Mouse (Mus musculus): Measurements from ENCODE around the gene Grm5. TPM values are rescaled to one million over a fixed set of nuclear protein-coding genes. Genes with fewer than 3 reads are reported as not detected.

Gene Grm5
- polyA plus RNA-seq, 1 experiment from 2014 or later = 0.03 TPM

DNA sequence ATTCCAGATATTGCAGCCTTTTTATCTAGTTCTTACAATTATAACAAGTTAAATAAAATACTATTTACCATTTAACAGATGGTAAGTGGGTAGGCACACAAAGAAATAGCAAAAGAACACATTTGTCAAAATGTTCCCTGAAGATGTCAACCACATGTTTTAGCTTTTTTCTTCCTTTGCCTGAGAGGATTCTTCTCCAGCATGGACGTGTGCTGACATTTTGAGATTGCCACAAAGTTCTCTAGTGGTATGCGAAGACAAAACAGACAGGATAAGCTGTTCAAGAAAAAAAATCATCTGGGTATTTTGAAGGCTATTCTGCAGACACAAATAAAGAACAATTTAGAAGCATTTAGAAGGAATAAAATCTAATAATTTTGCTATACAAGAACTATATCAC lies 42.3 kb downstream of the Grm5 start:
- Histone ChIP-seq H3K4me1 (ENCODE audit: insufficient read depth) (no peaks in the 10 kb centered on the region), H3K9ac (no peak overlapping the region), H3K27ac (ENCODE audit: low read depth) (no peak overlapping the region), H3K27me3 (ENCODE audit: insufficient read depth, low read length) (no peaks in the 10 kb centered on the region), H3K9me3 (ENCODE audit: low read depth, low read length) (no peaks in the 10 kb centered on the region), H3K4me2 (no peak overlapping the region), H3K36me3 (ENCODE audit: insufficient read depth) (no peaks in the 10 kb centered on the region), H3K4me3 (ENCODE audit: low read depth, low read length) (no peak overlapping the region)
- no peak for TF ChIP-seq CTCF (IDR thresholded peaks at IDR 0.05; ENCODE audit: low read depth)
- 51% methylated on average over 2 of the region's 2 CpGs for WGBS
- DNase-seq = no peak
- ATAC-seq (ENCODE audit: insufficient read depth) = no peak

DNA sequence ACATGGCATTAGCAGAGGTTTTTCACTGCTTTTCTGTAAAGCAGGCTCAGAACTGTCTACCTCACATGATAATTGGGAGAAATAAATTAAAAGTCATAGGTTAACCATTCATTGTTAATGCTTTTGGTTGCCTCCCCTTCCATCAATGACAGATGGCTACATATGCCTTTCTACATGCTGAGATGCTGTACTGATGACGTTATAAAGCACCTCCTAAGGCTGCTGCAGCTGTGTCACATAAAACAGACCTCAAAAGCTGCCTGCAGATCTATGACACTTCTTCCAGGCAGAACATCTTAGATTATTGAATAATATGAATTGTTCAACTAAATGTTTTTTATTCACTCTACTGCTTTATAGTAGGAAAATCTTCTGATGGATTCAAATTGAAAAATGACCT lies 51.6 kb downstream of the Grm5 start:
- H3K9me3 ChIP-seq (ENCODE audit: low read depth, low read length) = no peaks in the 10 kb centered on the region

DNA sequence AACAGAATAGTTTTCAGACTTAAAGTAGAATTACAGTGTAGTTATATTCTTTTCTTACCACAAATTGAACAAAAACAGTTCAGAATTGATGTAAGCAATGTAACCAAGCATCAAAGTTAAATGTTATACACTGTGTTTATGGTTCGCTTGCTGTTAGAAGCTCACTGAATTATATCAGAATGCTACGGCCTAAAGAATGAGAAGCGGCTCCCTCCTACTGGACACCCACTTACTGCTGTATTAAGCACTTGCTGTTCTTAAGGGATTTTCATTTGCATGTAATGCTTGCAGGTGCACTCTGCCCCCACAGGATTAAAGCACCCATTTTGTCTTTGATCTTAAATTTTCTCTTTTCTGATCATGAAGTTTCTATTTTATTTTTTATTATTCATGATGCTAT lies 66.6 kb downstream of the Grm5 start:
- ATAC-seq (ENCODE audit: insufficient read depth) (no peak), DNase-seq (no peak)
- WGBS = 82% methylated on average over 3 of the region's 3 CpGs

More for the DNA sequence above, 51.6 kb downstream of the Grm5 start:
- H3K36me3 ChIP-seq (ENCODE audit: insufficient read depth) = no peaks in the 10 kb centered on the region
- TF ChIP-seq CTCF (IDR thresholded peaks at IDR 0.05; ENCODE audit: low read depth) = no peak
- H3K27ac ChIP-seq (ENCODE audit: low read depth) = no peak overlapping the region
- H3K4me3 ChIP-seq (ENCODE audit: low read depth, low read length) = no peak overlapping the region
- no peak overlapping the region for H3K4me2 ChIP-seq
- no peak for ATAC-seq (ENCODE audit: insufficient read depth)
- no peaks in the 10 kb centered on the region for H3K27me3 ChIP-seq (ENCODE audit: insufficient read depth, low read length)
- no peak overlapping the region for H3K9ac ChIP-seq
- 39% methylated on average over 1 of the region's 1 CpGs for WGBS
- no peak for DNase-seq
- H3K4me1 ChIP-seq (ENCODE audit: insufficient read depth) = no peaks in the 10 kb centered on the region

DNA sequence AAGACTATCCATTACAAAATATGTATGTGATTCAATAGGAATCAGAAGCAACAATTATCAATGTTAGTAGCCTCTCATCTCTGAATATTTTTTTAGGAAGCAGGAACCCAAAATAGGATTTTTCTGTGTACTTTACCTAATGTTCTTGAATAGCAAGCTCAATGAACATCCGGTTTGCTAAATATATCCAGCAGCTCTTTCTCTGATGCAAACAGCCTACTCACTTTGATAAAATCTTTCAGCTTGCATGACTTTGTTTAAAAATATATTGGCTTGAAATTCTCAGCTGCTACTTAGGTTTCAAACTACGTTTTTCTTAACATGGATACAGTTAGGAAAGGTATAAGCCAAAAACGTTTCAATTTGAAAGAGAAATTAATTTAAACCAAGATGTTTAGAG lies 77.8 kb downstream of the Grm5 start:
- DNase-seq (no peak), ATAC-seq (ENCODE audit: insufficient read depth) (no peak)
- WGBS = 45% methylated on average over 3 of the region's 3 CpGs
- Histone ChIP-seq H3K27me3 (ENCODE audit: insufficient read depth, low read length) (no peaks in the 10 kb centered on the region), H3K27ac (ENCODE audit: low read depth) (no peak overlapping the region), H3K4me1 (ENCODE audit: insufficient read depth) (no peaks in the 10 kb centered on the region), H3K9ac (no peak overlapping the region), H3K4me2 (no peak overlapping the region), H3K4me3 (ENCODE audit: low read depth, low read length) (no peak overlapping the region), H3K36me3 (ENCODE audit: insufficient read depth) (no peaks in the 10 kb centered on the region), H3K9me3 (ENCODE audit: low read depth, low read length) (no peaks in the 10 kb centered on the region)
- TF ChIP-seq CTCF (IDR thresholded peaks at IDR 0.05; ENCODE audit: low read depth) = no peak

More for the DNA sequence above, 66.6 kb downstream of the Grm5 start:
- Histone ChIP-seq H3K4me2 (no peak overlapping the region), H3K27me3 (ENCODE audit: insufficient read depth, low read length) (no peaks in the 10 kb centered on the region), H3K4me1 (ENCODE audit: insufficient read depth) (no peaks in the 10 kb centered on the region), H3K36me3 (ENCODE audit: insufficient read depth) (no peaks in the 10 kb centered on the region), H3K9ac (no peak overlapping the region), H3K27ac (ENCODE audit: low read depth) (no peak overlapping the region), H3K4me3 (ENCODE audit: low read depth, low read length) (no peak overlapping the region), H3K9me3 (ENCODE audit: low read depth, low read length) (no peaks in the 10 kb centered on the region)
- no peak for TF ChIP-seq CTCF (IDR thresholded peaks at IDR 0.05; ENCODE audit: low read depth)

DNA sequence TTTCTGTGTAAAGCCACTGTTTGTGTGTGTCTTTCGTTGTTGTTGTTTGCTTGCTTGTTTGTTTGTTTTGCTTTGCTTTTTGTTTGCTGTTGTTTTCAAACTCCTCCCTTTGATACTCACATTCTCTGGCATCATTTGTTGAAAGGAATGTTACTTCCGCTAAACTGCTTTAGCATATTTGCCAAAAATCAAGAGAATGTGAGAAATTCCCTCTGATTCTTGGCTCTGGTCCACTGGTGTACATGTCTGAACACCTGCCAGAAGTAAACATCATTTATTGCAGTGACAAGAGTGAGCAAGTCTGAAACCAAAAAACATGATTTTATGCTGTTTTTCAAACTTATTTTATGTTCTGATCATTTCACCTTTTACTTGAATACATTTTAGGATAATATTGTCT lies 80.1 kb downstream of the Grm5 start:
- no peak overlapping the region for H3K4me2 ChIP-seq
- whole genome bisulfite sequencing = 55% methylated on average over 2 of the region's 2 CpGs
- DNase-seq = peak; percentile 37

DNA sequence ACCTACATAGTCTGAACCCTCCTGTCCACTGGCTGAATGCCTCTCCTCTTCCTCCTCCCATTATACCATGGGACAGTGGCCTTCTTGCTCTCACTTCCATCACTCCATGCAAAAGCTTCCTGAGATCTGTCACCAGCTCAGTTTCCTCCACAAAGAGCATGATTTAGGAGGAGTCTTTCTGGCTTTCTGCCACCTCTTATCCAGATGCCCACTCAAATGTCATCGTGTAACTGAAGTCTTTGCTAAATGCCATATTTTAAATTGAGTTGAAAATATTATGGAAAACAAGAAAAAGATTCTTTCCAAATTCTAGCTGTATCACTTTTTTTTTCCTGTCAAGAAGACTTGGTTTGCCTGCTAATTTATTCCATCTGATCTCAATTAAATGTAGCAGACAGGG lies 132.4 kb downstream of the Grm5 start:
- no peak for TF ChIP-seq CTCF (IDR thresholded peaks at IDR 0.05; ENCODE audit: low read depth)
- H3K4me1 ChIP-seq (ENCODE audit: insufficient read depth) = no peaks in the 10 kb centered on the region
- no peak for ATAC-seq (ENCODE audit: insufficient read depth)
- H3K9me3 ChIP-seq (ENCODE audit: low read depth, low read length) = no peaks in the 10 kb centered on the region
- no peaks in the 10 kb centered on the region for H3K27me3 ChIP-seq (ENCODE audit: insufficient read depth, low read length)
- no peak overlapping the region for H3K4me3 ChIP-seq (ENCODE audit: low read depth, low read length)
- H3K4me2 ChIP-seq = no peak overlapping the region
- WGBS = 22% methylated on average over 1 of the region's 1 CpGs
- no peaks in the 10 kb centered on the region for H3K36me3 ChIP-seq (ENCODE audit: insufficient read depth)
- H3K9ac ChIP-seq = no peak overlapping the region
- DNase-seq = peak; percentile 12
- H3K27ac ChIP-seq (ENCODE audit: low read depth) = no peak overlapping the region

More for the DNA sequence above, 80.1 kb downstream of the Grm5 start:
- Histone ChIP-seq H3K27me3 (ENCODE audit: insufficient read depth, low read length) (no peaks in the 10 kb centered on the region), H3K4me3 (ENCODE audit: low read depth, low read length) (no peak overlapping the region), H3K36me3 (ENCODE audit: insufficient read depth) (no peaks in the 10 kb centered on the region), H3K4me1 (ENCODE audit: insufficient read depth) (no peaks in the 10 kb centered on the region), H3K27ac (ENCODE audit: low read depth) (no peak overlapping the region), H3K9me3 (ENCODE audit: low read depth, low read length) (no peaks in the 10 kb centered on the region), H3K9ac (no peak overlapping the region)
- no peak for TF ChIP-seq CTCF (IDR thresholded peaks at IDR 0.05; ENCODE audit: low read depth)
- ATAC-seq (ENCODE audit: insufficient read depth) = no peak

DNA sequence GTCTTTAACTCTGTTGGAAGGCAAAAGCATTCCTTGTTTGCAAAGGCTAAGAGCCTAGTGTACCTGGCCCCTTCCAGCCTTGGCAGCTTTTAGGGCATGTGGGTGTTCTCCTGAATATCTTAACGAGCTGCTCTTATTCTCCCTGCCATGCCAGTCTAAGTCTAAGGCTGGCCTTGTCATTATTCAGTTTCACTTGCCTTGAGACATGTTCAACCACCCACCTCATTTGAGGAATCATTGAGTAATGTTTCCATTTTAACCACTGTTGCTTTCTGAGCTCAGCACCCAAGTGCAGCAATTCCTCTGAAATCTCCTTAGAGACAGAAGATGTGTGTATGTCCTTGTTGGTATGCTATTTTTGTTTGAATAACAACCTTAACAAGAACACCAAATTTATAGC lies 134.7 kb downstream of the Grm5 start:
- H3K4me1 ChIP-seq (ENCODE audit: insufficient read depth) = no peaks in the 10 kb centered on the region
- DNase-seq (no peak), ATAC-seq (ENCODE audit: insufficient read depth) (no peak)
- H3K27me3 ChIP-seq (ENCODE audit: insufficient read depth, low read length) = no peaks in the 10 kb centered on the region
- 56% methylated on average over 1 of the region's 1 CpGs for WGBS
- no peak overlapping the region for H3K4me2 ChIP-seq
- H3K9ac ChIP-seq = no peak overlapping the region
- TF ChIP-seq CTCF (IDR thresholded peaks at IDR 0.05; ENCODE audit: low read depth) = no peak
- no peaks in the 10 kb centered on the region for H3K36me3 ChIP-seq (ENCODE audit: insufficient read depth)
- no peak overlapping the region for H3K4me3 ChIP-seq (ENCODE audit: low read depth, low read length)
- no peak overlapping the region for H3K27ac ChIP-seq (ENCODE audit: low read depth)
- H3K9me3 ChIP-seq (ENCODE audit: low read depth, low read length) = no peaks in the 10 kb centered on the region

DNA sequence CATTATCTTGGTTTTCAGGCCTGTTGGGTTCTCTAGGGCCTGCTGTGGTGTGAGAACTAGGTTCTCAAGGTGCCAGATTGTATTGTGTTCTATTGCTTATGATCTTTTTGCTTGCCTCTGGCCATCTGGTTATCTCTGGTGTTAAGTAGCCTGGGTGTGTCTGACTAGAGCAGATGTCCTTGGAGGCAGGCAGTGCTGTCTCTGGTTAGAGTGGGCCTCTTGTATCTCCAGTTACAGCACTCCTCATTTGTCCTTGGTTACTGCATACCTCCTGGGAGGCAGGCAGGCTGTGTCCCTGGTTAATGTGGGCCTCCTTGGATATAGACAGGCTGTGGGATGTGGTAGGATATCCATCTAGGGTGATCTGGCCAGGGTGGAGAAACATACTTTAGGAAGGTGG lies 150.5 kb downstream of the Grm5 start:
- Histone ChIP-seq H3K27me3 (ENCODE audit: insufficient read depth, low read length) (no peaks in the 10 kb centered on the region), H3K4me1 (ENCODE audit: insufficient read depth) (no peaks in the 10 kb centered on the region), H3K4me3 (ENCODE audit: low read depth, low read length) (no peak overlapping the region), H3K36me3 (ENCODE audit: insufficient read depth) (no peaks in the 10 kb centered on the region), H3K27ac (ENCODE audit: low read depth) (no peak overlapping the region), H3K4me2 (no peak overlapping the region), H3K9ac (no peak overlapping the region), H3K9me3 (ENCODE audit: low read depth, low read length) (no peaks in the 10 kb centered on the region)
- no peak for TF ChIP-seq CTCF (IDR thresholded peaks at IDR 0.05; ENCODE audit: low read depth)
- ATAC-seq (ENCODE audit: insufficient read depth) = no peak
- DNase-seq = no peak

Measured in lung, embryonic 14.5 days (tissue).